Mouse (Mus musculus) hindbrain, embryonic 14.5 days (tissue): Measurements from ENCODE around the gene Atxn2l. TPM values are rescaled to one million over a fixed set of nuclear protein-coding genes. Genes with fewer than 3 reads are reported as not detected.

Experiments used
- ATAC-seq: fragments of 200-750 bp; cut with Nextera tagmentation; 2 replicates; pipeline ENCODE4 v1.8.0; 2017; ENCODE audit warnings: moderate number of reproducible peaks, mild to moderate bottlenecking, moderate TSS enrichment, moderate library complexity; ENCODE audit not compliant: low FRiP score
- DNase-seq: peaks from one replicate; pipeline ENCODE4 v3.0.0-alpha.2; 2015; ENCODE audit warnings: low spot score
- H3K27ac ChIP-seq: fragments of 300-500 bp; sonication (generic); 2 replicates; pipeline ENCODE4 v1.5.1; 2014; ENCODE audit warnings: mild to moderate bottlenecking, moderate library complexity
- H3K27me3 ChIP-seq: fragments of 300-500 bp; sonication (generic); 2 replicates; pipeline ENCODE4 v1.6.1; 2014; ENCODE audit warnings: mild to moderate bottlenecking, low read length, mixed read lengths; ENCODE audit not compliant: control insufficient read depth, insufficient read depth
- H3K36me3 ChIP-seq: fragments of 300-500 bp; sonication (generic); replicated peaks from 2 replicates; pipeline ENCODE4 v1.6.1; 2014; ENCODE audit not compliant: control insufficient read depth, insufficient read depth
- H3K4me1 ChIP-seq: fragments of 300-500 bp; sonication (generic); replicated peaks from 2 replicates; pipeline ENCODE4 v1.6.1; 2014; ENCODE audit warnings: antibody characterized with exemption, low read length, mixed read lengths; ENCODE audit not compliant: control insufficient read depth, insufficient read depth
- H3K4me2 ChIP-seq: fragments of 300-500 bp; sonication (generic); replicated peaks from 2 replicates; pipeline ENCODE4 v1.6.1; 2014; ENCODE audit warnings: mild to moderate bottlenecking, moderate library complexity
- H3K4me3 ChIP-seq: fragments of 300-500 bp; sonication (generic); replicated peaks from 2 replicates; pipeline ENCODE4 v1.5.1; 2014; ENCODE audit warnings: mild to moderate bottlenecking, low read length
- H3K9ac ChIP-seq: fragments of 300-500 bp; sonication (generic); 2 replicates; pipeline ENCODE4 v1.6.1; 2014
- H3K9me3 ChIP-seq: fragments of 300-500 bp; sonication (generic); 2 replicates; pipeline ENCODE4 v1.6.1; 2016; ENCODE audit warnings: low read length; ENCODE audit not compliant: control insufficient read depth
- WGBS: fragments of 180-500 bp; shearing (Covaris S2); extraction: QIAGEN DNeasy Blood & Tissue Kit; methylation state at CpG from one replicate; pipeline ENCODE4 v1.1.7; 2014; 5-methylcytosine and 5-hydroxymethylcytosine counted together
- polyA plus RNA-seq: library from polyadenylated mRNA; unstranded; fragments of >200 nt; fragmentation: Nextera tagmentation; extraction: Ambion mirVana; gene quantifications from 2 replicates; pipeline ENCODE4 v1.2.1, GENCODE M21; 2014

Gene Atxn2l
- polyA plus RNA-seq, 1 experiment from 2014 or later: 72.6 TPM

- H3K9me3 ChIP-seq: no peaks in the 10 kb centered on the region
- no peak overlapping the region for H3K9ac ChIP-seq
- H3K36me3 ChIP-seq: peaks cover 46% of the 10 kb centered on the region
- H3K27ac ChIP-seq: no peak overlapping the region
- ATAC-seq: no peak
- no peaks in the 10 kb centered on the region for H3K27me3 ChIP-seq
- no peak overlapping the region for H3K4me3 ChIP-seq
- no peaks in the 10 kb centered on the region for H3K4me1 ChIP-seq
- no peak for DNase-seq
- H3K4me2 ChIP-seq: no peak overlapping the region
- WGBS: 91% methylated on average over 19 of the region's 19 CpGs
Observed at GRCm38 (mm10) chr7:126448481-126448880, 54.8 kb downstream of the Atxn2l start.

GRCm38 (mm10) chr7:126446217-126446616 is 57.0 kb downstream of the Atxn2l start:
- ATAC-seq (no peak), DNase-seq (no peak)
- Histone ChIP-seq H3K27ac (no peak overlapping the region), H3K27me3 (no peaks in the 10 kb centered on the region), H3K36me3 (peaks cover 64% of the 10 kb centered on the region), H3K9ac (no peak overlapping the region), H3K9me3 (no peaks in the 10 kb centered on the region), H3K4me1 (no peaks in the 10 kb centered on the region), H3K4me2 (no peak overlapping the region), H3K4me3 (no peak overlapping the region)
- WGBS: 91% methylated on average over 19 of the region's 21 CpGs

- ATAC-seq: no peak
- no peaks in the 10 kb centered on the region for H3K4me1 ChIP-seq
- peaks cover 68% of the 10 kb centered on the region for H3K36me3 ChIP-seq
- H3K4me3 ChIP-seq: no peak overlapping the region
- H3K27me3 ChIP-seq: no peaks in the 10 kb centered on the region
- no peak overlapping the region for H3K9ac ChIP-seq
- H3K9me3 ChIP-seq: no peaks in the 10 kb centered on the region
- no peak overlapping the region for H3K4me2 ChIP-seq
- DNase-seq: no peak
- H3K27ac ChIP-seq: no peak overlapping the region
- WGBS: 88% methylated on average over 15 of the region's 15 CpGs
Observed at GRCm38 (mm10) chr7:126445104-126445815, 58.0 kb downstream of the Atxn2l start.

GRCm38 (mm10) chr7:126444536-126444935 is 58.7 kb downstream of the Atxn2l start:
- peaks cover 69% of the 10 kb centered on the region for H3K36me3 ChIP-seq
- ATAC-seq: no peak
- H3K9ac ChIP-seq: no peak overlapping the region
- no peak overlapping the region for H3K4me2 ChIP-seq
- 96% methylated on average over 9 of the region's 9 CpGs for WGBS
- no peaks in the 10 kb centered on the region for H3K27me3 ChIP-seq
- no peak for DNase-seq
- no peaks in the 10 kb centered on the region for H3K4me1 ChIP-seq
- H3K4me3 ChIP-seq: no peak overlapping the region
- no peaks in the 10 kb centered on the region for H3K9me3 ChIP-seq
- no peak overlapping the region for H3K27ac ChIP-seq

GRCm38 (mm10) chr7:126443997-126444396 is 59.2 kb downstream of the Atxn2l start:
- Histone ChIP-seq H3K9me3 (no peaks in the 10 kb centered on the region), H3K9ac (no peak overlapping the region), H3K27ac (no peak overlapping the region), H3K4me2 (no peak overlapping the region), H3K36me3 (peaks cover 72% of the 10 kb centered on the region), H3K27me3 (no peaks in the 10 kb centered on the region), H3K4me1 (no peaks in the 10 kb centered on the region), H3K4me3 (no peak overlapping the region)
- DNase-seq: no peak
- no peak for ATAC-seq
- WGBS: 91% methylated on average over 10 of the region's 10 CpGs

Other genes starting within 250 kb of the Atxn2l start
- 290 and 319 TPM in 2 replicates for gene Sbk1, start 230.8 kb downstream of the Atxn2l start, polyA plus RNA-seq
- 0.77 and 0.78 TPM in 2 replicates for gene Lat, start 133.9 kb downstream of the Atxn2l start, polyA plus RNA-seq
- 64.5 and 67.9 TPM in 2 replicates for gene Spns1, start 126.0 kb downstream of the Atxn2l start, polyA plus RNA-seq
- 3.9 and 4.0 TPM in 2 replicates for gene Nfatc2ip, start 106.7 kb downstream of the Atxn2l start, polyA plus RNA-seq
- not detected in 2 replicates for gene Cd19, start 88.5 kb downstream of the Atxn2l start, polyA plus RNA-seq
- gene Rabep2, start 74.7 kb downstream of the Atxn2l start, polyA plus RNA-seq: 18.9 and 20.2 TPM in 2 replicates
- 0.30 and 0.31 TPM in 2 replicates for gene Atp2a1, start 40.3 kb downstream of the Atxn2l start, polyA plus RNA-seq
- gene Sh2b1, start 28.0 kb downstream of the Atxn2l start, polyA plus RNA-seq: 60.3 and 64.1 TPM in 2 replicates
- 116 and 136 TPM in 2 replicates for gene Tufm, start 16.1 kb downstream of the Atxn2l start, polyA plus RNA-seq
- gene Eif3c, start 63.0 kb upstream of the Atxn2l start, polyA plus RNA-seq: 162 and 165 TPM in 2 replicates
- gene Apobr, start 81.5 kb upstream of the Atxn2l start, polyA plus RNA-seq: 0.26 and 0.36 TPM in 2 replicates
- 24.7 and 24.8 TPM in 2 replicates for gene Cln3, start 82.4 kb upstream of the Atxn2l start, polyA plus RNA-seq
- not detected in 2 replicates for gene Il27, start 91.5 kb upstream of the Atxn2l start, polyA plus RNA-seq
- gene Nupr1, start 127.4 kb upstream of the Atxn2l start, polyA plus RNA-seq: 11.4 and 12.4 TPM in 2 replicates
- 58.0 and 61.1 TPM in 2 replicates for gene Sgf29, start 145.9 kb upstream of the Atxn2l start, polyA plus RNA-seq
- 2.5 and 5.3 TPM in 2 replicates for gene Sult1a1, start 173.0 kb upstream of the Atxn2l start, polyA plus RNA-seq
- gene Bola2, start 192.0 kb upstream of the Atxn2l start, polyA plus RNA-seq: 124 and 159 TPM in 2 replicates
- 10.7 and 10.9 TPM in 2 replicates for gene Slx1b, start 192.3 kb upstream of the Atxn2l start, polyA plus RNA-seq
- gene Coro1a, start 204.3 kb upstream of the Atxn2l start, polyA plus RNA-seq: 82.2 and 99.7 TPM in 2 replicates